Mouse (Mus musculus) c-Kit-positive CD71-positive TER-119-negative erythroid progenitor cells, embryonic 14.5 days (primary cell): ENCODE measurements around the gene Ckb.

Source experiments
- DNase-seq: peaks from one replicate; pipeline ENCODE4 v3.0.0-alpha.2; 2013; ENCODE audit warnings: low read depth

Ckb gene

DNA sequence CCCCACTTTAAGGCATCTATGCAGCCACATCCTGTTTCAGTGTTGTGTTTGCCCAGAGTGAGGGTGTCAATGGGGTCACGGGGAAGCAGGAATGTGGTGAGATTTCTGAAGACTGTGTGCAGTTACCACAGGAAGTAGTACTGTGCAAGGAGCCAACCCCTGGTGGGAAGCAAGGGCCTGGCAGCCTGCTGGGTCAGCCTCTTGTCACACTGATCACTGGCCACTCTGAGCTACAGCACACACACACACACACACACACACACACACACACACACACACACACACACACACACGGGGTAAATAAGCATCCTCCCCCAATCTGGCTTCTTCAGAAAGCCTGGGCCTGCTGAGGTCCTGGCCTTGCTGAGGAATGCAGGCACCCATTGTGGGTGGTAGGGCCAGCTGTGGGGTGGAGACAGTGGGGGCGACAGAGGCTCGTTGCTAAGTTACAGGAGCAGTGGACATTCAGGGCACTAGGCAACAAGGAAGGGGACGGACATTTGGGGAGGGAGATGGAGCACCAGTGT lies 19.3 kb upstream of the Ckb start:
- no peak for DNase-seq

GRCm38 (mm10) chr12:111689426-111689825 lies 17.3 kb upstream of the Ckb start:
- DNase-seq, result no peak

DNA sequence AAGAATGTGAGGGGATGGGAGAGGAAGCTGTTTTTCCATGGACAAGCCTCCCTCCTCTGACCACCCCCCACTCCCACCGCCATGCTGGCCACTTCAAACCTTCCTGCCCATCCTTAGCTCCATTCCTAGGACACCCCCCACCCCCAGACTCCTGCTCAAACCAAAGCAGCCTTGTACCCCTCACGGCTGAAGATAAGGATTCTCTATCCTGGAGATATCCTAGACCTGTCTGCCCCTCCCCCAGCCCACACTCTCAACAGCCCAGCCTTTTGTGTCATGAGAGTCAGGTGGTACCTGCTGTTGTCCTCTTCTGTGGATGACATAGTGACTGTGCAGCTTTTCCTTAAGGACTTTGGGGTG lies 15.9 kb upstream of the Ckb start:
- no peak for DNase-seq

DNA sequence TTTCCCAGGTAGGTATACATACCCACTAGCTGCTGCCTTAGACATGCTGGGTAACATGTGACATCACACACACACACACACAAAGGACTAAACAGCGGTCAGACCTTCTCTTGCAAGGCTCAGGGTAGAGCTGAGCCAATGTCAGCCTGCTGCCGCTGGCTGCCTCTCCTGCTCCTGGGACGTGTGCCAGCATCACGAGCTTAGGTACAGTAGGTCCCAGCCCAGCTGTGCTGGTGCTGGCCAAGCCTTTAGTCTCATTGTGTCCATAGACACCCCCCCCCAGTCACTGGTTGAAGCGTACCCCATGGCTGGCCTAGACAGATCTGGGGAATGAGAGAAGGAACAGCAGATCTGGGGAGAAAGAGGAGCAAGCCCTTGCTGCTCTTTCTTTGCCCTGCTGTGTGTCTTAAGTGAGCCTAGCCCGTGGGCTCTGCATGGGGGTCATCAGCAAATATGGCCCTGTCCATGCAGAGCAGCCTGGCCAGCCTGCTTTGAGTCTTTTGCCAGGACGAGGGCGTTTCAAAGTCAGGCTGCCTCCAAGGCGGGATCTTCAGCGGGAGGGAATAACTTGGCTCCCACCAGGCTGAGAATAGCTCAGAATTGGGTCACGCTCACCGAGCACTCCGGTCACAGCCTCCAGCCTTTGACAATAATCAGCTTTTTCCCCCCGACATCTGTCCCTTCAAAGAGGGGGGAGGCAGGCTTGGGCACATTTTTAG lies 15.4 kb upstream of the Ckb start:
- no peak for DNase-seq

- no peak for DNase-seq
Observed at GRCm38 (mm10) chr12:111686390-111686789, 14.3 kb upstream of the Ckb start.

GRCm38 (mm10) chr12:111682806-111683205 lies 10.7 kb upstream of the Ckb start:
- DNase-seq, result no peak

DNA sequence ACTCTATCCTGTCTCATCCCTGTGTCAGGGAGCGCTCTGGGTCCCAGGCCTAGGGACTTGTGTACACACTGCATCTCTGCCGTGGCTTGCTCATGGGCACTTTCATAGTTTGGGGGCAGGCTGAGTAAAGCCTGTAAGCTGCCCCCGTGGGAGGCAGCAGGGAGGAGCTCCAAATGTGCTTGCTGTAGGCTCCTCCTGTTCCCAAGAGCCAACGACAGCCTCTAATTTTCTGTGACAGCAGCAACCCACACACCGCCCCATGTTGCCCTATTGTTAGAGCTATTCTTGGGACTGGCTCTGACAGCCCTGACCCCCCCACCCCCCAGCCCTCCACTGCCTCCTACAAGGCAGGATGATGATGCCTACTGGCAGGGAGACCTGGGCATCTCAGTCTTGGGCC lies 9.9 kb upstream of the Ckb start:
- DNase-seq, result no peak

- no peak for DNase-seq
Observed at GRCm38 (mm10) chr12:111681305-111681704, 9.2 kb upstream of the Ckb start.

GRCm38 (mm10) chr12:111680661-111681060 lies 8.5 kb upstream of the Ckb start:
- no peak for DNase-seq

DNA sequence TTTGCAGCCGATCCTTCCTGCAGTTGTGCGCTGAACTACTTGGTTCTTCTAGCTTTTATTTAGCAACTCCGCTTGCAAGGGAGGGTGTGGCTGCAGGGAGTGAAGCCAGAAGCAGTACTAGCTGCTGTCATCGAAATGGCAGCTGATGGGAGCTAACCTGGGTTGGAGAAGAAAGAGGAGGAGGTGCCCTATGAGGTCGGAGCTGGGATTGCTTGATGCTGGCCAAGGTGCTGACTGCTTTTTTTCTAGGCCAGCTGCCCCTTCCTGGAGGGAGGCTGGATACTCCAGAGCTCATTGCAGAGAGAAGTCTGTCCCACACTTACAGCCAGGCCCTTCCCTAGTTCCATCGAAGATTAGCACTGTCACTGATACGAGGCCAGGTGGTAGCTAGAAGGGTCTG lies 6.9 kb upstream of the Ckb start:
- no peak for DNase-seq

- DNase-seq, result no peak
Observed at GRCm38 (mm10) chr12:111678670-111678933, 6.5 kb upstream of the Ckb start.

- DNase-seq, result peak; percentile 90
Observed at GRCm38 (mm10) chr12:111677882-111678669, 5.9 kb upstream of the Ckb start, which contains the start of gene Trmt61a. Gene Trmt61a, plus strand, starts transcription at chr12:111678105.

DNA sequence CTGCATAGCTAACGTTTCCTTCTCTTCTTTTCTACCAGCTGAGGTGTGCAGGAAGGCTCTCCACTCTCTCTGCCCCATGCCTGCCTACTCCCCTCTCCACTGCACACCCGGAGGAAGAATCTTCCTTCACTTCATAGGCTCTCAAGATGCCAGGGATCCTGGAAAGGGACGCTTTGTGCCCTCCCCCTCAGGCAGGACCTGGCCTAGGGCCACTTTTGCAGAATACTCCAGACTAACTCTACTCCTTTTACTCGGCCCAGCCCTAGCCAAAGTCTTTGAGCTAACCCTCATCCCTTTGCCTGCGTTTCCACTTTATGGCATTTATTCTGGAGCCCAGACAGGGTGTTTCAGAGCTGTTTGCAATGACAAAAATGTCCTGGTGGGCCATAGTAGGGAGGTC lies 5.3 kb upstream of the Ckb start:
- no peak for DNase-seq

- no peak for DNase-seq
Observed at GRCm38 (mm10) chr12:111675797-111676580, 3.9 kb upstream of the Ckb start.

GRCm38 (mm10) chr12:111674850-111675486 lies 2.8 kb upstream of the Ckb start:
- no peak for DNase-seq

DNA sequence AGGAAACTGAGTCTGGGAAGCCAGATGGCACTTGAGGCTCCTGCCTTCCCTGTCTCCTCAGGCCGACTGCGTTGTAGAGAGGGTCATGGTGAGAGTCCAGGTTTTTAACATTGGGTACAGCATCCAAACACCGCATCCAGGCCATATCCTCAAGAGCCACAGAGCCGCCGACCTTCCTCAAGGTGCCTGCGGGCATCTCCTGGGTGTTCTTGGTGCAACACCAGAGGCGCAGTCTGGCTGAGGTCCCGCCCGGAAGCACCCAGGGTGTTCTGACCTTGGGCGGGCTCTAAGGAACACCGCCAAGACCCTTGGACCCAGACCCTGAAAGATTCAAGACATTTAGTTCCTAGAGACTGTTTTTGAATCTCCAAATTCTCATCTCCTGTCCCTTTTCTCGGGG lies 443 bp upstream of the Ckb start:
- DNase-seq, result no peak

- no peak for DNase-seq
Observed at GRCm38 (mm10) chr12:111671431-111671902, 671 bp downstream of the Ckb start.

GRCm38 (mm10) chr12:111670976-111671375 lies 1.2 kb downstream of the Ckb start:
- no peak for DNase-seq

DNA sequence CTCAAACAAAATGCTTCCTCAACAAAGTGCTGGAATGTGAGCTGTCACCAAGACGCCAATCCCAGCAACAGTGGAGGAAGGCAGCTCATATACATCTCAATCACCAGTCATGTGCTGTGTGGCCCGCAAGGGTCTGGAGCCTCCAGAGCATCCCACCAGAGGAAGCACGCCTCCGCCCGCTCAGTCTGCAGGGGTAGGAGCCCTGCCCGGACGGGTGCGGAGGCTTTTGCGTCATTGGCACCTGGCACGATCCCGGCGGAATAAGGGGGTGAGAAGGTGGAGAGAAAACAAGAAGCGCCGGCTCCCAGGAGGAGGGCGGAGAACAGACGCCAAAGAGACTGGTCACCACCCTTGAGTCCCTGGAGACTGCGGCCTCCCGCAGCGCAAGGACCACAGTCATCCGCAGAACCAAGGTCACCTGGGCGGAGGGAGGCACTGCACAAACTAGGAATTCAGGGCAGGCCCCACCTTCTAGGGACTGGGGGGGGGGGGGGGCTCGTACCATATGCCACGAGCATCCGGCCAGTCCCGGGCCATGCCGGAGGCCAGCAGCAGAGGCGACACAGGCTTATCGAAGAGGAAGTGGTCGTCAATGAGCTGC lies 1.7 kb downstream of the Ckb start:
- no peak for DNase-seq

- DNase-seq, result no peak
Observed at GRCm38 (mm10) chr12:111669961-111670360, 2.2 kb downstream of the Ckb start.

DNA sequence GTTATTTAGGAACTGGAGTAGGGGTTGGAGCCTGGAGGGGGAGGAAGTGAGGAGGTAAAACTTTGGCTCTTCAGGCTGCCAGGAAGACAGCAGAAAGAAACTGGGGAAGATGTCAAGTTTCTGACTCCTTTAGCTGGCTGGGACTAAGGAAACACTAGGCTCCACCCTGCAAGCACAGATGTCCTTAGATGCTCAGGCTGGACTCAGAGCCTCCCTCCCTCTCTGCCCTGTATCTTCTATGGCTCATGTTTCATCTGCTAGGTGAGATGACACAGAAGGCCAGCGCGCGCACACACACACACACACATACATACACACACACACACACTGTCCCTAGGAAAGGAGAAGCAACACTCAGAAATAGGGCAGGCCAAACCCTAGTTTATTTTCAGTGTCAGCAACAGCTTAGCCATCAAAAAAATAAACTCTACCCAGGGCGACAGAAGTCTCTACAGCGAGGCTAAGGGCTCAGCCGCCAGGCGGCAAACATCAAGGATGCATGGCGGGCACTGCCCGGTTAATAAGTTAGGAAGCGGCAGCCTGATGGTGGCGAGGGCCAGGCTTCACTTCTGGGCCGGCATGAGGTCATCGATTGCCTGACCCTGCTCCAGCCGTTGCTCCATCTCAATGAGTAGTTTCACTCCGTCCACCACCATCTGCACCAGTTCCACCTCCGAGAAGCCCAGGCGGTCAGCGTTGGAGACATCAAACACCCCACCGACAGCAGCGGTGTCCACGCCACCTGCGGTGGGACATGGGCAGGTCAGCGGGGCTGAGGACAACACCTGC lies 2.9 kb downstream of the Ckb start:
- DNase-seq, result no peak
